Mouse (Mus musculus): Measurements from ENCODE around the gene Ldlr.
"Not testable (repeated sequence)": the region's sequence is repeated elsewhere in the genome, so short reads cannot be mapped to it uniquely, and the experiment has no call there.

The Ldlr gene

GRCm38 (mm10) chr9:21784517-21785307 lies 61.4 kb downstream of the Ldlr start:
- DNase-seq (ENCODE audit: low read depth, low spot score), result no peak
- Histone ChIP-seq H3K27me3 (ENCODE audit: control insufficient read depth, insufficient read depth, low read length, poor library complexity, severe bottlenecking) (no peaks in the 10 kb centered on the region), H3K36me3 (ENCODE audit: control insufficient read depth, insufficient read depth, low read length, poor library complexity, severe bottlenecking) (no peaks in the 10 kb centered on the region)

DNA sequence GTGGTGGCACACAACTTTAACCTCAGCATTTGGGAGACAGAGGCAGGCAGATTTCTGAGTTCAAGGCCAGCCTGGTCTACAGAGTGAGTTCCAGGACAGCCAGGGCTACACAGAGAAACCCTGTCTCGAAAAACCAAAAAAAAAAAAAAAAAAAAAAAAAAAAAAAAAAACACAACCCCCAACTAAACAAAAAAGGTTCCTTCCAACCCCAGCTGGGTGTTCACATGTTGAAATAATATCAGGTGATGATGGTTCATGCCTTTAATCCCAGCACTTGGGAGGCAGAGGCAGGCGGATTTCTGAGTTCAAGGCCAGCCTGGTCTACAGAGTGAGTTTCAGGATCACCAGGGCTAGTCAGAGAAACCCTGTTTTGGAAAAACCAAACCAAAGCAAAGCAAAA lies 63.0 kb downstream of the Ldlr start:
- H3K36me3 ChIP-seq (ENCODE audit: control insufficient read depth, insufficient read depth, low read length, poor library complexity, severe bottlenecking); DNase-seq (ENCODE audit: low read depth, low spot score); H3K27me3 ChIP-seq (ENCODE audit: control insufficient read depth, insufficient read depth, low read length, poor library complexity, severe bottlenecking): not testable (repeated sequence)

- no peaks in the 10 kb centered on the region for H3K27me3 ChIP-seq (ENCODE audit: control insufficient read depth, insufficient read depth, low read length, poor library complexity, severe bottlenecking)
- H3K36me3 ChIP-seq (ENCODE audit: control insufficient read depth, insufficient read depth, low read length, poor library complexity, severe bottlenecking), result no peaks in the 10 kb centered on the region
- peak; percentile 66 for DNase-seq (ENCODE audit: low read depth, low spot score)
Measured at GRCm38 (mm10) chr9:21786906-21787305, 63.6 kb downstream of the Ldlr start.

- DNase-seq (ENCODE audit: low read depth, low spot score), result no peak
Measured at GRCm38 (mm10) chr9:21787654-21788053, 64.4 kb downstream of the Ldlr start.

GRCm38 (mm10) chr9:21788234-21788633 lies 65.0 kb downstream of the Ldlr start:
- Histone ChIP-seq H3K36me3 (ENCODE audit: control insufficient read depth, insufficient read depth, low read length, poor library complexity, severe bottlenecking) (no peaks in the 10 kb centered on the region), H3K27me3 (ENCODE audit: control insufficient read depth, insufficient read depth, low read length, poor library complexity, severe bottlenecking) (no peaks in the 10 kb centered on the region)
- no peak for DNase-seq (ENCODE audit: low read depth, low spot score)

More at GRCm38 (mm10) chr9:21787654-21788053, 64.4 kb downstream of the Ldlr start:
- no peaks in the 10 kb centered on the region for H3K27me3 ChIP-seq (ENCODE audit: control insufficient read depth, insufficient read depth, low read length, poor library complexity, severe bottlenecking)
- no peaks in the 10 kb centered on the region for H3K36me3 ChIP-seq (ENCODE audit: control insufficient read depth, insufficient read depth, low read length, poor library complexity, severe bottlenecking)

- no peaks in the 10 kb centered on the region for H3K27me3 ChIP-seq (ENCODE audit: control insufficient read depth, insufficient read depth, low read length, poor library complexity, severe bottlenecking)
- no peak for DNase-seq (ENCODE audit: low read depth, low spot score)
- no peaks in the 10 kb centered on the region for H3K36me3 ChIP-seq (ENCODE audit: control insufficient read depth, insufficient read depth, low read length, poor library complexity, severe bottlenecking)
Measured at GRCm38 (mm10) chr9:21791861-21792260, 68.6 kb downstream of the Ldlr start.

- DNase-seq (ENCODE audit: low read depth, low spot score), result no peak
Measured at GRCm38 (mm10) chr9:21792644-21793043, 69.4 kb downstream of the Ldlr start.

DNA sequence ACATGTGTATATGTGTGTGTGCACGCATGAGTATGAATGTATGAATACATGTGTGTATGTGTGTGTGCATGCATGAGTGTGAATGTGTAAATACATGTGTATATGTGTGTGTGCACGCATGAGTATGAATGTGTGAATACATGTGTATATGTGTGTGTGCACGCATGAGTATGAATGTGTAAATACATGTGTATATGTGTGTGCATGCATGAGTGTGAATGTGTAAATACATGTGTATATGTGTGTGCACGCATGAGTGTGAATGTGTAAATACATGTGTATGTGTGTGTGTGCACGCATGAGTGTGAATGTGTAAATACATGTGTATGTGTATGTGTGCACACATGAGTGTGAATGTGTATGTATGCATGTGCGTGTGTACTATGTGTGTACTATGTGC lies 70.2 kb downstream of the Ldlr start:
- not testable (repeated sequence) for H3K27me3 ChIP-seq (ENCODE audit: control insufficient read depth, insufficient read depth, low read length, poor library complexity, severe bottlenecking); DNase-seq (ENCODE audit: low read depth, low spot score); H3K36me3 ChIP-seq (ENCODE audit: control insufficient read depth, insufficient read depth, low read length, poor library complexity, severe bottlenecking)

More at GRCm38 (mm10) chr9:21792644-21793043, 69.4 kb downstream of the Ldlr start:
- Histone ChIP-seq H3K27me3 (ENCODE audit: control insufficient read depth, insufficient read depth, low read length, poor library complexity, severe bottlenecking) (no peaks in the 10 kb centered on the region), H3K36me3 (ENCODE audit: control insufficient read depth, insufficient read depth, low read length, poor library complexity, severe bottlenecking) (no peaks in the 10 kb centered on the region)

DNA sequence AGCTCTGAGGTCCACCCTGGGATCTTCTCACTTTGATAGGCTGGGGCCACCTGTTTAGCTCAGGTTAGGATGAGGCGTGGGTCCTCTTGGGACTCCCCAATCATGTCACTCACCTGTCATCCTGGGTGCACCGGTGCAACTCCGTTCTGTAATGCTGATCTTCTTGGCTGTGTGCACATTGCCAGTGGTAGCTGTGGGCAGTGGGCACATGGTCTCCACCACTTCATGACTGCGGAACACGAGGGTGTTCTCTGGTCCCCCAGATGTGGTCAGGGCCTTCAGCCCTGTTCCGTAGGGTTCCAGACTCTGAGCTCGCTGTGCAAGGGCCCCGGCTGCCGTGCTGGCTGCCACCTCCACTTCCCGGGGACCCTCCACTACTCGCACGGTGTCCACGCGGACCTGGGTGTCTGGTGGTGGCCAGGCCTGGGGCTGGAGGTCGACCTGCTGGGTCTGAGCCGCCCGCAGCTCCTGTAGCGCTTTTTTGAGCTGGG lies 71.1 kb downstream of the Ldlr start:
- DNase-seq (ENCODE audit: low read depth, low spot score), result no peak
- Histone ChIP-seq H3K36me3 (ENCODE audit: control insufficient read depth, insufficient read depth, low read length, poor library complexity, severe bottlenecking) (no peaks in the 10 kb centered on the region), H3K27me3 (ENCODE audit: control insufficient read depth, insufficient read depth, low read length, poor library complexity, severe bottlenecking) (no peaks in the 10 kb centered on the region)

GRCm38 (mm10) chr9:21794925-21795324 lies 71.6 kb downstream of the Ldlr start:
- no peaks in the 10 kb centered on the region for H3K36me3 ChIP-seq (ENCODE audit: control insufficient read depth, insufficient read depth, low read length, poor library complexity, severe bottlenecking)
- no peaks in the 10 kb centered on the region for H3K27me3 ChIP-seq (ENCODE audit: control insufficient read depth, insufficient read depth, low read length, poor library complexity, severe bottlenecking)
- DNase-seq (ENCODE audit: low read depth, low spot score), result no peak

- Histone ChIP-seq H3K36me3 (ENCODE audit: control insufficient read depth, insufficient read depth, low read length, poor library complexity, severe bottlenecking) (no peaks in the 10 kb centered on the region), H3K27me3 (ENCODE audit: control insufficient read depth, insufficient read depth, low read length, poor library complexity, severe bottlenecking) (no peaks in the 10 kb centered on the region)
- DNase-seq (ENCODE audit: low read depth, low spot score), result no peak
Measured at GRCm38 (mm10) chr9:21795579-21795978, 72.3 kb downstream of the Ldlr start.

- Histone ChIP-seq H3K27me3 (ENCODE audit: control insufficient read depth, insufficient read depth, low read length, poor library complexity, severe bottlenecking) (no peaks in the 10 kb centered on the region), H3K36me3 (ENCODE audit: control insufficient read depth, insufficient read depth, low read length, poor library complexity, severe bottlenecking) (no peaks in the 10 kb centered on the region)
- DNase-seq (ENCODE audit: low read depth, low spot score), result no peak
Measured at GRCm38 (mm10) chr9:21796259-21796658, 73.0 kb downstream of the Ldlr start.

- H3K36me3 ChIP-seq (ENCODE audit: control insufficient read depth, insufficient read depth, low read length, poor library complexity, severe bottlenecking), result no peaks in the 10 kb centered on the region
- DNase-seq (ENCODE audit: low read depth, low spot score), result no peak
- no peaks in the 10 kb centered on the region for H3K27me3 ChIP-seq (ENCODE audit: control insufficient read depth, insufficient read depth, low read length, poor library complexity, severe bottlenecking)
Measured at GRCm38 (mm10) chr9:21796919-21797318, 73.6 kb downstream of the Ldlr start.

- DNase-seq (ENCODE audit: low read depth, low spot score), result peak; percentile 14
- H3K36me3 ChIP-seq (ENCODE audit: control insufficient read depth, insufficient read depth, low read length, poor library complexity, severe bottlenecking), result no peaks in the 10 kb centered on the region
- no peaks in the 10 kb centered on the region for H3K27me3 ChIP-seq (ENCODE audit: control insufficient read depth, insufficient read depth, low read length, poor library complexity, severe bottlenecking)
Measured at GRCm38 (mm10) chr9:21797921-21798344, 74.7 kb downstream of the Ldlr start.

GRCm38 (mm10) chr9:21798345-21799009 lies 75.2 kb downstream of the Ldlr start, which contains the start of gene Kank2:
Kank2 (minus strand) TSS chr9:21798744.
- peak; percentile 76 for DNase-seq (ENCODE audit: low read depth, low spot score)
- Histone ChIP-seq H3K27me3 (ENCODE audit: control insufficient read depth, insufficient read depth, low read length, poor library complexity, severe bottlenecking) (no peaks in the 10 kb centered on the region), H3K36me3 (ENCODE audit: control insufficient read depth, insufficient read depth, low read length, poor library complexity, severe bottlenecking) (no peaks in the 10 kb centered on the region)
